Mouse (Mus musculus) MEL (cell line): ENCODE results near the gene Nme7. TPM values are rescaled to one million over a fixed set of nuclear protein-coding genes. Genes with fewer than 3 reads are reported as not detected.

Source experiments
- DNase-seq: peaks from one replicate; pipeline ENCODE4 v3.0.0; 2011; ENCODE audit warnings: low read depth, low spot score
- H3K27ac ChIP-seq: 2 replicates; pipeline ENCODE4 v1.5.1; 2012; ENCODE audit warnings: low read depth, mild to moderate bottlenecking, control low read depth, low read length, moderate library complexity; ENCODE audit not compliant: control insufficient read depth
- H3K27me3 ChIP-seq, 2 experiments: fragments of 150-350 bp in 1 of 2; sonication (generic) in 1 of 2; 2 replicates each; pipeline ENCODE4 v1.6.1; 2012; ENCODE audit warnings: low read length in 2 of 2, mild to moderate bottlenecking in 2 of 2, improper control_type of control experiment in 1 of 2, moderate library complexity in 1 of 2; ENCODE audit not compliant: insufficient read depth in 2 of 2, control insufficient read depth in 1 of 2
- H3K36me3 ChIP-seq, 2 experiments: 2 replicates each; pipeline ENCODE4 v1.6.1; 2012 to 2014; ENCODE audit warnings: low read length in 2 of 2, improper control_type of control experiment in 1 of 2, inconsistent platforms in 1 of 2, mild to moderate bottlenecking in 1 of 2; ENCODE audit not compliant: insufficient read depth in 2 of 2, control insufficient read depth in 1 of 2
- H3K4me1 ChIP-seq, 2 experiments: fragments of 150-350 bp in 1 of 2; sonication (generic) in 1 of 2; 2 replicates each; pipeline ENCODE4 v1.6.1; 2012; ENCODE audit warnings: low read length in 2 of 2, improper control_type of control experiment in 1 of 2, mild to moderate bottlenecking in 1 of 2; ENCODE audit not compliant: insufficient read depth in 2 of 2, control insufficient read depth in 1 of 2
- H3K4me3 ChIP-seq, 2 experiments: fragments of 150-350 bp in 1 of 2; sonication (generic) in 1 of 2; 2 replicates each; pipeline ENCODE4 v1.5.1; 2012; ENCODE audit warnings: low read depth in 2 of 2, low read length in 2 of 2, mild to moderate bottlenecking in 2 of 2, moderate library complexity in 2 of 2, control low read depth in 1 of 2, improper control_type of control experiment in 1 of 2; ENCODE audit not compliant: control insufficient read depth in 1 of 2, insufficient read depth in 1 of 2
- H3K79me2 ChIP-seq: 2 replicates; pipeline ENCODE4 v1.6.1; 2012; ENCODE audit warnings: mild to moderate bottlenecking, low read length, moderate library complexity; ENCODE audit not compliant: control insufficient read depth, poor library complexity, insufficient read depth
- H3K9ac ChIP-seq: 2 replicates; pipeline ENCODE4 v1.6.1; 2012; ENCODE audit warnings: low read depth, mild to moderate bottlenecking, control low read depth, low read length, moderate library complexity; ENCODE audit not compliant: control insufficient read depth, poor library complexity, severe bottlenecking
- H3K9me3 ChIP-seq: fragments of 150-350 bp; sonication (generic); replicated peaks from 2 replicates; pipeline ENCODE4 v1.6.1; 2012; ENCODE audit warnings: mild to moderate bottlenecking, low read length, improper control_type of control experiment, moderate library complexity; ENCODE audit not compliant: insufficient read depth
- BHLHE40 ChIP-seq: IDR thresholded peaks from 2 replicates; pipeline ENCODE4 v1.6.1; 2012; ENCODE audit warnings: low read depth, mild to moderate bottlenecking, inconsistent platforms, low read length, improper control_type of control experiment, borderline replicate concordance
- ELF1 ChIP-seq: IDR thresholded peaks from 2 replicates; pipeline ENCODE4 v1.6.1; 2014; ENCODE audit warnings: low read depth, mild to moderate bottlenecking, inconsistent platforms, low read length, improper control_type of control experiment, moderate library complexity
- EP300 ChIP-seq, 2 experiments: IDR thresholded peaks; 2 replicates each; pipeline ENCODE4 v1.6.1; 2011; ENCODE audit warnings: improper control_type of control experiment in 2 of 2, low read length in 2 of 2, low read depth in 1 of 2, mild to moderate bottlenecking in 1 of 2
- ETS1 ChIP-seq: IDR thresholded peaks from 2 replicates; pipeline ENCODE4 v1.6.1; 2012; ENCODE audit warnings: low read depth, mild to moderate bottlenecking, inconsistent platforms, low read length, improper control_type of control experiment, moderate library complexity
- GATA1 ChIP-seq: IDR thresholded peaks from 2 replicates; pipeline ENCODE4 v1.6.1; 2011; ENCODE audit warnings: low read depth, low read length, improper control_type of control experiment
- KAT2A ChIP-seq: conservative IDR thresholded peaks from 2 replicates; pipeline ENCODE4 v1.6.1; 2012; ENCODE audit warnings: low read depth, low read length, improper control_type of control experiment, inconsistent platforms
- MAFK ChIP-seq: IDR thresholded peaks from 2 replicates; pipeline ENCODE4 v1.6.1; 2011; ENCODE audit warnings: low read depth, mild to moderate bottlenecking, low read length, improper control_type of control experiment, borderline replicate concordance
- MAZ ChIP-seq: IDR thresholded peaks from 2 replicates; pipeline ENCODE4 v1.6.1; 2012; ENCODE audit warnings: low read depth, mild to moderate bottlenecking, inconsistent platforms, low read length, improper control_type of control experiment
- MXI1 ChIP-seq: IDR thresholded peaks from 2 replicates; pipeline ENCODE4 v1.6.1; 2011; ENCODE audit warnings: mild to moderate bottlenecking, low read depth, low read length, improper control_type of control experiment
- MYC ChIP-seq: IDR thresholded peaks from 2 replicates; pipeline ENCODE4 v1.6.1; 2011; ENCODE audit warnings: low read depth, mild to moderate bottlenecking, low read length, improper control_type of control experiment, moderate library complexity
- RCOR1 ChIP-seq: IDR thresholded peaks from 2 replicates; pipeline ENCODE4 v1.6.1; 2012; ENCODE audit warnings: low read depth, mild to moderate bottlenecking, inconsistent platforms, low read length, improper control_type of control experiment
- SIN3A ChIP-seq: IDR thresholded peaks from 2 replicates; pipeline ENCODE4 v1.6.1; 2012; ENCODE audit warnings: low read length, improper control_type of control experiment, inconsistent platforms
- TCF12 ChIP-seq: IDR thresholded peaks from 2 replicates; pipeline ENCODE4 v1.6.1; 2014; ENCODE audit warnings: low read depth, mild to moderate bottlenecking, inconsistent platforms, low read length, improper control_type of control experiment, moderate library complexity
- USF1 ChIP-seq: IDR thresholded peaks from 2 replicates; pipeline ENCODE4 v1.6.1; 2014; ENCODE audit warnings: low read depth, mild to moderate bottlenecking, inconsistent platforms, low read length, improper control_type of control experiment, moderate library complexity
- ZC3H11A ChIP-seq: IDR thresholded peaks from 2 replicates; pipeline ENCODE4 v1.6.1; 2012; ENCODE audit warnings: low read depth, mild to moderate bottlenecking, inconsistent platforms, low read length, improper control_type of control experiment
- ZMIZ1 ChIP-seq: IDR thresholded peaks from 2 replicates; pipeline ENCODE4 v1.6.1; 2012; ENCODE audit warnings: low read depth, mild to moderate bottlenecking, inconsistent platforms, low read length, improper control_type of control experiment, moderate library complexity
- polyA plus RNA-seq, 2 experiments: library from polyadenylated mRNA; stranded (reverse) in 1 of 2; unstranded in 1 of 2; fragments of >175 nt in 1 of 2; fragments of >200 nt in 1 of 2; gene quantifications; 2 replicates each; pipeline versions ENCODE4 v1.2.1 to v1.2.4; 2012; ENCODE audit warnings: low replicate concordance in 2 of 2, low read depth in 1 of 2; ENCODE audit not compliant: insufficient read length in 2 of 2, insufficient read depth in 1 of 2, missing spikeins in 1 of 2
- total RNA-seq: library from RNA; depleted of rRNA; stranded (reverse); fragments of 300-350 nt; gene quantifications from 2 replicates; pipeline ENCODE4 v1.2.3, GENCODE M21; 2012

Gene Nme7
- total and polyA plus RNA-seq, 3 experiments, result 23.2 to 27.6 TPM; not detected in 1

GRCm38 (mm10) chr1:164440230-164440629 lies 136.3 kb downstream of the Nme7 start:
- H3K9ac ChIP-seq, result no peak overlapping the region
- no peak for TF ChIP-seq TCF12
- no peak for TF ChIP-seq MAFK
- TF ChIP-seq MYC, result 0 out of 2 replicates have a peak, but pooled peaks have one; percentile 61
- peak; percentile 47; the same call in 1 of the 2 replicates for TF ChIP-seq RCOR1
- peak; percentile 45; the same call in 1 of the 2 replicates for TF ChIP-seq GATA1
- peak; percentile 57 to 63; a peak in 3 of 4 replicates for TF ChIP-seq EP300 (IDR thresholded peaks at IDR 0.05; ENCODE audit: low read depth in 1 of 2, low read length in 2 of 2)
- peak; percentile 60 for TF ChIP-seq ETS1
- no peak for TF ChIP-seq ZMIZ1
- 0 out of 2 replicates have a peak, but pooled peaks have one; percentile 38 for TF ChIP-seq SIN3A
- peak; percentile 63; the same call in 1 of the 2 replicates for TF ChIP-seq BHLHE40
- TF ChIP-seq MXI1, result peak; percentile 39; the same call in 1 of the 2 replicates
- TF ChIP-seq USF1, result peak; percentile 4; the same call in 1 of the 2 replicates
- no peak for TF ChIP-seq MAZ
- TF ChIP-seq, all 39 proteins: peak for 9
- peak; percentile 80 for DNase-seq

GRCm38 (mm10) chr1:164440708-164441407 lies 136.9 kb downstream of the Nme7 start:
- Histone ChIP-seq H3K27ac (peak overlapping the region; percentile 13; the same call in 1 of the 2 replicates), H3K4me3 (peak overlapping the region; percentile 45 to 52), H3K9me3 (no peaks in the 10 kb centered on the region), H3K79me2 (no peaks in the 10 kb centered on the region), H3K36me3 (peaks cover 0 to 4% of the 10 kb centered on the region in 2 experiments; a peak in 2 of 4 replicates), H3K9ac (peak overlapping the region; percentile 7; the same call in 1 of the 2 replicates), H3K27me3 (no peaks in the 10 kb centered on the region), H3K4me1 (peaks cover 2 to 12% of the 10 kb centered on the region in 2 experiments; a peak in 3 of 4 replicates)
- DNase-seq, result peak; percentile 74
- TF ChIP-seq BHLHE40 (peak; percentile 80; the same call in 1 of the 2 replicates), KAT2A (no peak), ELF1 (0 out of 2 replicates have a peak, but pooled peaks have one; percentile 5), ETS1 (peak; percentile 23; the same call in 1 of the 2 replicates), ZC3H11A (no peak), USF1 (peak; percentile 83)

More at GRCm38 (mm10) chr1:164440230-164440629, 136.3 kb downstream of the Nme7 start:
- Histone ChIP-seq H3K9me3 (no peaks in the 10 kb centered on the region), H3K4me1 (peaks cover 2 to 12% of the 10 kb centered on the region in 2 experiments; a peak in 3 of 4 replicates), H3K36me3 (peaks cover 0 to 4% of the 10 kb centered on the region in 2 experiments; a peak in 2 of 4 replicates), H3K27me3 (no peaks in the 10 kb centered on the region), H3K79me2 (no peaks in the 10 kb centered on the region), H3K27ac (no peak overlapping the region; the same call in 1 of the 2 replicates), H3K4me3 (peak overlapping the region; percentile 45 to 52)
